Mouse (Mus musculus) G1E (cell line): ENCODE data around the gene Lmntd1.

Experiments used
- CTCF ChIP-seq: IDR thresholded peaks from 2 replicates; pipeline ENCODE4 v1.5.1; 2012; ENCODE audit warnings: low read depth, low read length, inconsistent platforms, mixed read lengths
- GATA1 ChIP-seq: IDR thresholded peaks from 2 replicates; pipeline ENCODE4 v1.6.1; 2012; ENCODE audit warnings: borderline replicate concordance, low read length, inconsistent platforms, mixed read lengths
- POLR2AphosphoS5 ChIP-seq: IDR thresholded peaks from 2 replicates; pipeline ENCODE4 v1.6.1; 2012; ENCODE audit warnings: low read depth, low read length, inconsistent platforms; ENCODE audit not compliant: insufficient replicate concordance
- TAL1 ChIP-seq: conservative IDR thresholded peaks from 2 replicates; pipeline ENCODE4 v1.6.1; 2012; ENCODE audit warnings: low read depth, low read length, inconsistent platforms, mixed read lengths

GRCm38 (mm10) chr6:145358001-145358400 lies 256.1 kb downstream of the Lmntd1 start:
- TF ChIP-seq CTCF, result no peak
- TF ChIP-seq GATA1, result no peak
- no peak for TF ChIP-seq TAL1
- TF ChIP-seq POLR2AphosphoS5, result no peak
